Mouse (Mus musculus): Measurements from ENCODE around the gene Zfand5. TPM values are rescaled to one million over a fixed set of nuclear protein-coding genes. Genes with fewer than 3 reads are reported as not detected.
"Not testable (repeated sequence)": the region's sequence is repeated elsewhere in the genome, so short reads cannot be mapped to it uniquely, and the experiment has no call there.

Gene Zfand5
- polyA plus RNA-seq (2015; fragmentation: Nextera tagmentation; extraction: Ambion mirVana), result 79.6 and 79.7 TPM in 2 replicates

GRCm38 (mm10) chr19:21271741-21272654, at the start of gene Zfand5:
Zfand5 (plus strand) TSS chr19:21272278.
- peaks cover 5% of the 10 kb centered on the region for H3K4me1 ChIP-seq (ENCODE audit: insufficient read depth, low read length)
- peak within 1 kb of the TSS; percentile 100 for H3K27ac ChIP-seq (ENCODE audit: low read length)
- H3K27me3 ChIP-seq (ENCODE audit: insufficient read depth, low read length), result no peaks in the 10 kb centered on the region
- peak; percentile 97 for ATAC-seq (ENCODE audit: low FRiP score, low TSS enrichment)
- peak within 1 kb of the TSS; percentile 74 for H3K4me2 ChIP-seq (replicated peaks; ENCODE audit: low read depth, low read length)
- peak within 1 kb of the TSS; percentile 100 for H3K9ac ChIP-seq (replicated peaks; ENCODE audit: low read length)
- WGBS, result 0% methylated on average over 101 of the region's 118 CpGs
- no peaks in the 10 kb centered on the region for H3K9me3 ChIP-seq (ENCODE audit: low read length)
- peaks cover 2% of the 10 kb centered on the region for H3K36me3 ChIP-seq (ENCODE audit: insufficient read depth, low read length)
- H3K4me3 ChIP-seq (ENCODE audit: low read length), result peak within 1 kb of the TSS; percentile 72

- Histone ChIP-seq H3K9ac (replicated peaks; ENCODE audit: low read length) (no peak overlapping the region), H3K36me3 (ENCODE audit: insufficient read depth, low read length) (no peaks in the 10 kb centered on the region), H3K9me3 (ENCODE audit: low read length) (no peaks in the 10 kb centered on the region), H3K27me3 (ENCODE audit: insufficient read depth, low read length) (no peaks in the 10 kb centered on the region), H3K27ac (ENCODE audit: low read length) (no peak overlapping the region), H3K4me2 (replicated peaks; ENCODE audit: low read depth, low read length) (no peak overlapping the region), H3K4me3 (ENCODE audit: low read length) (no peak overlapping the region), H3K4me1 (ENCODE audit: insufficient read depth, low read length) (0 out of 2 replicates have a peak, but pooled peaks cover 2% of the 10 kb centered on the region)
- ATAC-seq (ENCODE audit: low FRiP score, low TSS enrichment), result no peak
- WGBS, result 76% methylated on average over 4 of the region's 4 CpGs
These were observed 44.9 kb upstream of the Zfand5 start for GRCm38 (mm10) chr19:21227131-21227530.

- 0 out of 2 replicates have a peak, but pooled peaks cover 2% of the 10 kb centered on the region for H3K4me1 ChIP-seq (ENCODE audit: insufficient read depth, low read length)
- no peak overlapping the region for H3K4me2 ChIP-seq (replicated peaks; ENCODE audit: low read depth, low read length)
- no peak overlapping the region for H3K27ac ChIP-seq (ENCODE audit: low read length)
- H3K9me3 ChIP-seq (ENCODE audit: low read length), result no peaks in the 10 kb centered on the region
- H3K27me3 ChIP-seq (ENCODE audit: insufficient read depth, low read length), result no peaks in the 10 kb centered on the region
- ATAC-seq (ENCODE audit: low FRiP score, low TSS enrichment), result no peak
- 36% methylated on average over 2 of the region's 2 CpGs for WGBS
- H3K9ac ChIP-seq (replicated peaks; ENCODE audit: low read length), result no peak overlapping the region
- no peak overlapping the region for H3K4me3 ChIP-seq (ENCODE audit: low read length)
- no peaks in the 10 kb centered on the region for H3K36me3 ChIP-seq (ENCODE audit: insufficient read depth, low read length)
These were observed 44.3 kb upstream of the Zfand5 start for GRCm38 (mm10) chr19:21227754-21228153.

- not testable (repeated sequence) for H3K27me3 ChIP-seq (ENCODE audit: insufficient read depth, low read length); H3K9ac ChIP-seq (replicated peaks; ENCODE audit: low read length); ATAC-seq (ENCODE audit: low FRiP score, low TSS enrichment); H3K9me3 ChIP-seq (ENCODE audit: low read length); H3K36me3 ChIP-seq (ENCODE audit: insufficient read depth, low read length); H3K4me3 ChIP-seq (ENCODE audit: low read length); H3K4me1 ChIP-seq (ENCODE audit: insufficient read depth, low read length); H3K4me2 ChIP-seq (replicated peaks; ENCODE audit: low read depth, low read length); H3K27ac ChIP-seq (ENCODE audit: low read length)
- WGBS, result 94% methylated on average over 2 of the region's 2 CpGs
These were observed 23.3 kb upstream of the Zfand5 start for GRCm38 (mm10) chr19:21248730-21249129.

- no peaks in the 10 kb centered on the region for H3K36me3 ChIP-seq (ENCODE audit: insufficient read depth, low read length)
- H3K9me3 ChIP-seq (ENCODE audit: low read length), result no peaks in the 10 kb centered on the region
- no peak for ATAC-seq (ENCODE audit: low FRiP score, low TSS enrichment)
- H3K27me3 ChIP-seq (ENCODE audit: insufficient read depth, low read length), result no peaks in the 10 kb centered on the region
- 0 out of 2 replicates have a peak, but pooled peaks cover 4% of the 10 kb centered on the region for H3K4me1 ChIP-seq (ENCODE audit: insufficient read depth, low read length)
- no peak overlapping the region for H3K27ac ChIP-seq (ENCODE audit: low read length)
- H3K9ac ChIP-seq (replicated peaks; ENCODE audit: low read length), result no peak overlapping the region
- 73% methylated on average over 2 of the region's 2 CpGs for WGBS
- no peak overlapping the region for H3K4me3 ChIP-seq (ENCODE audit: low read length)
- H3K4me2 ChIP-seq (replicated peaks; ENCODE audit: low read depth, low read length), result no peak overlapping the region
These were observed 18.2 kb upstream of the Zfand5 start for GRCm38 (mm10) chr19:21253846-21254245.

- WGBS, result 84% methylated on average over 3 of the region's 3 CpGs
- Histone ChIP-seq H3K36me3 (ENCODE audit: insufficient read depth, low read length) (no peaks in the 10 kb centered on the region), H3K4me2 (replicated peaks; ENCODE audit: low read depth, low read length) (no peak overlapping the region), H3K27me3 (ENCODE audit: insufficient read depth, low read length) (no peaks in the 10 kb centered on the region), H3K9me3 (ENCODE audit: low read length) (no peaks in the 10 kb centered on the region), H3K4me3 (ENCODE audit: low read length) (no peak overlapping the region), H3K4me1 (ENCODE audit: insufficient read depth, low read length) (0 out of 2 replicates have a peak, but pooled peaks cover 4% of the 10 kb centered on the region), H3K27ac (ENCODE audit: low read length) (no peak overlapping the region), H3K9ac (replicated peaks; ENCODE audit: low read length) (no peak overlapping the region)
- ATAC-seq (ENCODE audit: low FRiP score, low TSS enrichment), result no peak
These were observed 16.2 kb upstream of the Zfand5 start for GRCm38 (mm10) chr19:21255920-21256319.

GRCm38 (mm10) chr19:21259453-21259852, 12.6 kb upstream of the Zfand5 start:
- H3K27me3 ChIP-seq (ENCODE audit: insufficient read depth, low read length), result no peaks in the 10 kb centered on the region
- no peak overlapping the region for H3K4me2 ChIP-seq (replicated peaks; ENCODE audit: low read depth, low read length)
- 87% methylated on average over 2 of the region's 2 CpGs for WGBS
- H3K36me3 ChIP-seq (ENCODE audit: insufficient read depth, low read length), result no peaks in the 10 kb centered on the region
- no peak overlapping the region for H3K9ac ChIP-seq (replicated peaks; ENCODE audit: low read length)
- H3K4me3 ChIP-seq (ENCODE audit: low read length), result no peak overlapping the region
- no peak overlapping the region for H3K27ac ChIP-seq (ENCODE audit: low read length)
- ATAC-seq (ENCODE audit: low FRiP score, low TSS enrichment), result no peak
- H3K9me3 ChIP-seq (ENCODE audit: low read length), result no peaks in the 10 kb centered on the region
- H3K4me1 ChIP-seq (ENCODE audit: insufficient read depth, low read length), result no peaks in the 10 kb centered on the region

GRCm38 (mm10) chr19:21260280-21260679, 11.8 kb upstream of the Zfand5 start:
- no peaks in the 10 kb centered on the region for H3K9me3 ChIP-seq (ENCODE audit: low read length)
- H3K36me3 ChIP-seq (ENCODE audit: insufficient read depth, low read length), result no peaks in the 10 kb centered on the region
- no peak overlapping the region for H3K4me2 ChIP-seq (replicated peaks; ENCODE audit: low read depth, low read length)
- H3K4me1 ChIP-seq (ENCODE audit: insufficient read depth, low read length), result no peaks in the 10 kb centered on the region
- no peak for ATAC-seq (ENCODE audit: low FRiP score, low TSS enrichment)
- H3K27ac ChIP-seq (ENCODE audit: low read length), result no peak overlapping the region
- H3K4me3 ChIP-seq (ENCODE audit: low read length), result no peak overlapping the region
- no peak overlapping the region for H3K9ac ChIP-seq (replicated peaks; ENCODE audit: low read length)
- H3K27me3 ChIP-seq (ENCODE audit: insufficient read depth, low read length), result no peaks in the 10 kb centered on the region

- H3K4me1 ChIP-seq (ENCODE audit: insufficient read depth, low read length), result peaks cover 5% of the 10 kb centered on the region
- no peak for ATAC-seq (ENCODE audit: low FRiP score, low TSS enrichment)
- H3K36me3 ChIP-seq (ENCODE audit: insufficient read depth, low read length), result no peaks in the 10 kb centered on the region
- peak overlapping the region; percentile 74 for H3K4me2 ChIP-seq (replicated peaks; ENCODE audit: low read depth, low read length)
- no peaks in the 10 kb centered on the region for H3K9me3 ChIP-seq (ENCODE audit: low read length)
- H3K27ac ChIP-seq (ENCODE audit: low read length), result peak overlapping the region; percentile 100
- peak overlapping the region; percentile 80 for H3K9ac ChIP-seq (replicated peaks; ENCODE audit: low read length)
- H3K27me3 ChIP-seq (ENCODE audit: insufficient read depth, low read length), result no peaks in the 10 kb centered on the region
- H3K4me3 ChIP-seq (ENCODE audit: low read length), result peak overlapping the region; percentile 72
- WGBS, result 27% methylated on average over 8 of the region's 8 CpGs
These were observed 892 bp upstream of the Zfand5 start for GRCm38 (mm10) chr19:21271186-21271585.

GRCm38 (mm10) chr19:21272655-21273284, 692 bp downstream of the Zfand5 start:
- H3K4me1 ChIP-seq (ENCODE audit: insufficient read depth, low read length), result peaks cover 5% of the 10 kb centered on the region
- H3K27ac ChIP-seq (ENCODE audit: low read length), result peak overlapping the region; percentile 100
- H3K4me3 ChIP-seq (ENCODE audit: low read length), result peak overlapping the region; percentile 72
- WGBS, result under 1% methylated on average over 66 of the region's 66 CpGs
- peak overlapping the region; percentile 67 for H3K4me2 ChIP-seq (replicated peaks; ENCODE audit: low read depth, low read length)
- H3K27me3 ChIP-seq (ENCODE audit: insufficient read depth, low read length), result no peaks in the 10 kb centered on the region
- peak; percentile 64 for ATAC-seq (ENCODE audit: low FRiP score, low TSS enrichment)
- no peaks in the 10 kb centered on the region for H3K9me3 ChIP-seq (ENCODE audit: low read length)
- H3K36me3 ChIP-seq (ENCODE audit: insufficient read depth, low read length), result peaks cover 9% of the 10 kb centered on the region
- H3K9ac ChIP-seq (replicated peaks; ENCODE audit: low read length), result peak overlapping the region; percentile 100

Data from kidney, embryonic 16.5 days (tissue).